Mouse (Mus musculus) CD4-positive, CD25-positive, alpha-beta regulatory T cell, adult 4 months (primary cell): ENCODE measurements around the gene Oxsr1. TPM values are rescaled to one million over a fixed set of nuclear protein-coding genes. Genes with fewer than 3 reads are reported as not detected.
"Not testable (repeated sequence)": the region's sequence is repeated elsewhere in the genome, so short reads cannot be mapped to it uniquely, and the experiment has no call there.

Experiments
- ATAC-seq: one replicate; pipeline ENCODE4 v1.8.0; 2017
- polyA plus RNA-seq, 2 experiments: library from polyadenylated mRNA; unstranded; fragments of 100-300 nt; shearing (Covaris generic); gene quantifications; one replicate each; pipeline ENCODE4 v1.2.1; 2017

The Oxsr1 gene
- 1 to 10 TPM; 7.6 to 8.0 TPM for polyA plus RNA-seq

GRCm38 (mm10) chr9:119322289-119323259 is at the start of gene Oxsr1:
Gene Oxsr1, minus strand, starts transcription at chr9:119322427.
- peak; percentile 94 for ATAC-seq

- no peak for ATAC-seq
Observed at GRCm38 (mm10) chr9:119371251-119371650, 49.0 kb upstream of the Oxsr1 start.

- not testable (repeated sequence) for ATAC-seq
Observed at GRCm38 (mm10) chr9:119370770-119371169, 48.5 kb upstream of the Oxsr1 start.

- ATAC-seq, result no peak
Observed at GRCm38 (mm10) chr9:119368367-119368766, 46.1 kb upstream of the Oxsr1 start.

GRCm38 (mm10) chr9:119365284-119365683 is 43.1 kb upstream of the Oxsr1 start, which contains the start of gene Slc22a14:
Gene Slc22a14, minus strand, starts transcription at chr9:119365553.
- no peak for ATAC-seq

- no peak for ATAC-seq
Observed at GRCm38 (mm10) chr9:119363229-119363628, 41.0 kb upstream of the Oxsr1 start.

- no peak for ATAC-seq
Observed at GRCm38 (mm10) chr9:119361416-119361815, 39.2 kb upstream of the Oxsr1 start.

- no peak for ATAC-seq
Observed at GRCm38 (mm10) chr9:119358058-119358429, 35.8 kb upstream of the Oxsr1 start.

GRCm38 (mm10) chr9:119357331-119358057 is 35.3 kb upstream of the Oxsr1 start, which contains the start of gene Xylb:
Gene Xylb, plus strand, starts transcription at chr9:119357381.
- peak; percentile 66 for ATAC-seq

GRCm38 (mm10) chr9:119355943-119356342 is 33.7 kb upstream of the Oxsr1 start:
- no peak for ATAC-seq

GRCm38 (mm10) chr9:119353926-119354325 is 31.7 kb upstream of the Oxsr1 start:
- ATAC-seq, result no peak

GRCm38 (mm10) chr9:119352060-119352459 is 29.8 kb upstream of the Oxsr1 start:
- peak; percentile 81 for ATAC-seq

- ATAC-seq, result no peak
Observed at GRCm38 (mm10) chr9:119350947-119351705, 28.9 kb upstream of the Oxsr1 start.

- no peak for ATAC-seq
Observed at GRCm38 (mm10) chr9:119350531-119350930, 28.3 kb upstream of the Oxsr1 start.

- ATAC-seq, result no peak
Observed at GRCm38 (mm10) chr9:119346376-119346775, 24.1 kb upstream of the Oxsr1 start.

- ATAC-seq, result no peak
Observed at GRCm38 (mm10) chr9:119342728-119343127, 20.5 kb upstream of the Oxsr1 start.

- ATAC-seq, result peak; percentile 95
Observed at GRCm38 (mm10) chr9:119340909-119341816, 18.9 kb upstream of the Oxsr1 start, which contains the start of gene Myd88. Gene Myd88, minus strand, starts transcription at chr9:119341411.

GRCm38 (mm10) chr9:119340212-119340580 is 18.0 kb upstream of the Oxsr1 start:
- ATAC-seq, result peak; percentile 0

GRCm38 (mm10) chr9:119339558-119340211 is 17.5 kb upstream of the Oxsr1 start, which contains the start of gene Acaa1a:
Gene Acaa1a, plus strand, starts transcription at chr9:119339676.
- peak; percentile 57 for ATAC-seq

GRCm38 (mm10) chr9:119339106-119339505 is 16.9 kb upstream of the Oxsr1 start:
- no peak for ATAC-seq

- no peak for ATAC-seq
Observed at GRCm38 (mm10) chr9:119338350-119338749, 16.1 kb upstream of the Oxsr1 start.
